Mouse (Mus musculus): Measurements from ENCODE around the gene Spata2l.
"Not testable (repeated sequence)": the region's sequence is repeated elsewhere in the genome, so short reads cannot be mapped to it uniquely, and the experiment has no call there.

The Spata2l gene

GRCm38 (mm10) chr8:123197016-123197415 lies 39.0 kb downstream of the Spata2l start:
- DNase-seq (ENCODE audit: low read depth), result not testable (repeated sequence)

- DNase-seq (ENCODE audit: low read depth), result no peak
Measured at GRCm38 (mm10) chr8:123193771-123194170, 42.3 kb downstream of the Spata2l start.

GRCm38 (mm10) chr8:123191908-123192307 lies 44.1 kb downstream of the Spata2l start:
- no peak for DNase-seq (ENCODE audit: low read depth)

GRCm38 (mm10) chr8:123190678-123191077 lies 45.4 kb downstream of the Spata2l start:
- DNase-seq (ENCODE audit: low read depth), result peak; percentile 94

GRCm38 (mm10) chr8:123188841-123189240 lies 47.2 kb downstream of the Spata2l start:
- peak; percentile 29 for DNase-seq (ENCODE audit: low read depth)

- DNase-seq (ENCODE audit: low read depth), result peak; percentile 80
Measured at GRCm38 (mm10) chr8:123188006-123188405, 48.0 kb downstream of the Spata2l start.

GRCm38 (mm10) chr8:123185566-123186409 lies 50.2 kb downstream of the Spata2l start, which contains the start of gene Dpep1:
Gene Dpep1, plus strand, starts transcription at chr8:123186242.
- peak; percentile 84 for DNase-seq (ENCODE audit: low read depth)

GRCm38 (mm10) chr8:123181391-123181790 lies 54.6 kb downstream of the Spata2l start:
- peak; percentile 78 for DNase-seq (ENCODE audit: low read depth)
